Mouse (Mus musculus) urinary bladder, postnatal 25 days (tissue): ENCODE data around the gene Tango2.
A peak's percentile ranks its signal among the peaks of the same experiment; 100 is the strongest.

Experiments
- DNase-seq: peaks from one replicate; pipeline ENCODE4 v3.0.0; 2022; ENCODE audit warnings: low spot score

The Tango2 gene

DNA sequence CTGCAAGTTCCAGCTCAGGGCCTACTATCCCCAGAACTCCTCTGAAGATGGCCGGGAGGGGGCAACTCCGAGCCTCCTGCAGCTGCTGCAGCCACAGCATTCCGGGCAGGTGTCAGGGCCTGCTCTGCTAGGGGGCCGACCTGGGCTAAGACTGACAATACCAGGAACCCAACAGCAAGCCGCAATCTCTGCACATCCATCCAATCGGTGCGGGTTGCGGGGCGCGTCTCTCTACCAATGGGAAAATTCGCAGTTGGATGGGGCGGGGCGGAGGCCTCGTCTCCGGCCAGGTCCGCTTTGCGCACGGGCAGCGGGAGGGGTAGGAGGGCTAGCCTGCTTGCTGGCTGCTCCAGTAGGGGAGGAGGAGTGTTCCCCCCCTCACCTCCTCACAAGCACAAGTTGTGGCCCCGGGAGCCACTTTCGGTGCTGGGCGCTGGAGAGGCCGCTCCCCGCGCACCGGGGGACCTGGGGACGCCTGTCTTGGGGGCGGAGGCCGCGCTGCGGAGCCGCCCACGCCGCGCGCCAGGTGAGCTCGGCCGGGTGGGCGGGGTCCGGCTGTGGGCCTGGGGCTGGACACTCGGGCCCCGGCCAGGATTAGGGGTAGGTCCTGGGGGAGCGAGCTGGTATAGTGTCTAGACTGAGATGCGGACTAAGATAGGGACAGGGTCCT, at the start of gene Tango2, which contains the start of gene Arvcf:
Gene Tango2, minus strand, starts transcription at position 173 of the 670 bp plus-strand sequence.
Gene Arvcf, plus strand, starts transcription at position 252 of the 670 bp plus-strand sequence.
- DNase-seq, result peak; percentile 84

- no peak for DNase-seq
Observed at GRCm38 (mm10) chr16:18396791-18397621, 49.1 kb upstream of the Tango2 start.

DNA sequence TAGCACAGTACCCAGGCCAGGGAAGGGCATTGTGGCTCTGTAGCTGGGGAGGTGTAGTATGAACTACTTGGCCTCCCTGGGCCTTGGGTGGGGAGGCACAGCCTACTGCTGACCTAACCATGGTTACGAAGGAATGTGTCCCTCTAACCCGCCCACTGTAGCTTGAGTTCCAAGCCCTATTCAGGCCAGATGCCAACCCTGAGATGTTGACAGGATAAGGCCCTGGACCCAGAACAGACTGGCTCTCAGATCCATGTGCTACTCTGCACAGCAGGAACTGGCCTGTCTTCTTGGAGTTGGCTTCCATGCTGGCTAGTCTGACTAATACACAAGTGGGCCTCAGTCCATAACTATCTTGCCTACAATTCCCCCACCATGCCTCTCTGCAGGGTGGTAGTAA, 48.3 kb upstream of the Tango2 start:
- peak; percentile 44 for DNase-seq

DNA sequence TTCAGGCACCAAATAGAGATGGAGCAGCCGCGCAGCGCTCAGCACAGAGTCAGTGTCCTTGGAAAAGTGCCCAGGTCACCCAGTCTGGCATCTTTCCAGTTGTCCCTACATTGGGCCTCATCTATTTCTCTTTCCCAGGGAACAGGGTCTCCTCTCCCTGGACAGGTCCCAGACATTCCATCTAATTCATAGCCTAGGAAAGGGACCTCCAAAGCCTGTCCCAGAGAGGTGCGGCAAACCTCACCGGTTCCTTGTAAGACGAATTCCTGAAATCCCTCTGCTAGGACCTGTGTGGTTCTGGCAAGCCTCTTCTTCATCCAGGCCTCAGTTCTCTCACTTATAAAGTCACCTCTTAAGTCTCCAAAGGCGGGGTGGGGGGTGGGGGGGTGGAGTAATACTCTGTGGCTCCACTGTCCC, 47.7 kb upstream of the Tango2 start:
- DNase-seq, result no peak

DNA sequence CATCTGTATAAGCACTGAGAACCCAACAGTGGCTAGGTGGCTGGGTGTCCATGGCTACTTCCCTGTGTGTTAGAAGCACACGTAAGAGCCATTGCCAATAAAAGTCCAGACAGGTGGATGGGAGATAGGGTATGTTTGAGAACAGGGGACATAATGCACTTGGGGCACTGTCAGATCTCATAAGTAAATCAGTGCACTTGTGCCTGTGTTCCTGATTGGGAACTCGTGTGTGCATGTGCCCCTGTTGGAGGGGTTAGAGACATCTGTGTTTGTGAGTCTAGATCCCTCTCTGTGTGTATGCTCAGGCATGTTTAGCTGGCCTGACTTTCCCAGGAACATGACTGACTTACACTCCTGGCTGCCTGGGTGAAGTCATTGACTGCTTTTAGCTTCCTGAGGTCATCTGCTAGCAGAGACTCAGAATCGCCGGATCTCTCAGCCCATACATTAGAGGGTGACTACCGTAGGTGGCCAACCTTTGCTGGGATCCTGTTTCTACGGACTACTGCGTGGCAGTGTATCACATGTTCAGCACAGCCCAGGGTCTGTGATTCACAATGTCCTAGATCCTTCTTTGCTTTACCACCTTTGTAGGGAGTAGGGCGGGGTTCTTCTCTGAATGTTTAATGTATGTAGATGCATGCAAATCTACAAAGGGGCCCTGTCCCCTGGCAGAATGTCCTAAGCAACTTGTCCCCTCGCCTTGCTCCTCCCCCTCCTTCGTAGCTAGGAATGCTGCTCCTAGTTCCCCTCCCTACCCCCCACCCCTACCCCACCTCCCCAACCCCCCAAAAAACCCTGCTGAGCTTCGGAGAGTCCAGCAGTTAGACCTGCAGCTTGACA, 47.1 kb upstream of the Tango2 start:
- DNase-seq, result no peak

DNA sequence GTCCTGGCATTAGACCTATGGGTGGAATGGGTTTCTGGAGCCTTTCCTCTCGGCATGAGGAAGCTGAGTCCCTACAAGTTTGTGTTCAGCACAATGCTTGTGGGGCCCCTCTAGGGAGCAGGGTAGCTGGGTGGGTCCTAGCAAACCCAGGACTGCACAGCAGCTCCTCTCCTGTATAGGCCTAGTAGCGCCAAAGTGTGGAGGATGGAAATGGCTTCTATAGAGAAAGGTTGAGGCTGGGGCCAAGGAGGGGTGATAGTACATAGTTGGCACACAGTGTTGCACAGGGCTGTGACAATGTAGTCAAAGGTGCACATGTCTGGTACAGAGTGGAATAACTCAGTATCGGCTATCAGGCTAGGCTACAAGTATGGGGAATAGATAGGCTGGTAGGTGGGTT, 46.2 kb upstream of the Tango2 start:
- no peak for DNase-seq

GRCm38 (mm10) chr16:18393595-18393994, 45.7 kb upstream of the Tango2 start:
- DNase-seq, result no peak

DNA sequence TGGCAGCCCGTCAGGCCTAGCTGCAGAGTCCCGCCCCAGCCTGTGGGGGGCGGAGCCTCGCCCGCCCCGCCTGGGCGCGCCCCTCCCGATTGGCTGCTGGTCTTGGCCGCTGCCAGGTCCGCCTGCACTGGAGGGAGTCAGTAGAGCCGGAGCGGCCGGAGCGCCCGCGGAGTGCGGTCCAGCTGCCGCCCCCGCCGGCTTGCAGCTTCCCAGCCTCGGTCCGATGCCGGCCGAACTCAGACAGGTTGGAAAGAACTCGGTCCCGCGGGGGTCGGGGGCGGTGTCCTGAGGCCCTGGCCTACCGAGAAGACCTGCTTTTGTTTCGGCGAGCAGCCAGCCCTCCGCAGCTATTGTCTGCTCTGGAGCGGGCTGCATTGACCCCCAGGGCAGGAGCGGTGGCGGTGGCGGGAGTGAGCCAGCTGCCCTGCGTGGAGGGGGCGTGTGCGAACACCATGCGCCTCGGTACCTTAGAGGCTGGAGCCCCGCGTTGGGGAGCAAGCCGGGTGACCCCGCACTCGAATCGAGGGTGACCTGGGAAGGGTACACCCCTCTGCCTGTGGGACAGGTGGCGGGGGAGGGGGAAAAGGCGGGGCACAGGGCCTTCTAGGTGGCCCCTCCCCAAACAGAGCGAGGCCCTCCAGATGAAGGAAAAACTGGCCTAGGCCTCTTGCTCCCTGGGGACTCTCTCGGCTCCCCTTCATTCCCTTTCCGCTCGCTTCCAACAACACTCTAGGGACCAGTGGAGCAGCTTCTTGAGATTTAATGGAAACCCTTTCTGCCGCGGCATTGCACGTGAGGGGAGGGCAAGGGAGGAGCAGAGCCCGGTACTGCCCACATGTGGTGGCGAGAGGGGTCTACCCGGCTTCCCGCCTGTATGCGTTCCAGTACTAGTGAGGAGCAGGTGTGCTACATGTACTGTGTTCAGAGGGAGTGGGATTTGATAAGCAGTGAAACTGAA, 44.8 kb upstream of the Tango2 start:
- peak; percentile 84 for DNase-seq

- no peak for DNase-seq
Observed at GRCm38 (mm10) chr16:18391728-18392127, 43.8 kb upstream of the Tango2 start.

- DNase-seq, result no peak
Observed at GRCm38 (mm10) chr16:18391127-18391526, 43.2 kb upstream of the Tango2 start.

DNA sequence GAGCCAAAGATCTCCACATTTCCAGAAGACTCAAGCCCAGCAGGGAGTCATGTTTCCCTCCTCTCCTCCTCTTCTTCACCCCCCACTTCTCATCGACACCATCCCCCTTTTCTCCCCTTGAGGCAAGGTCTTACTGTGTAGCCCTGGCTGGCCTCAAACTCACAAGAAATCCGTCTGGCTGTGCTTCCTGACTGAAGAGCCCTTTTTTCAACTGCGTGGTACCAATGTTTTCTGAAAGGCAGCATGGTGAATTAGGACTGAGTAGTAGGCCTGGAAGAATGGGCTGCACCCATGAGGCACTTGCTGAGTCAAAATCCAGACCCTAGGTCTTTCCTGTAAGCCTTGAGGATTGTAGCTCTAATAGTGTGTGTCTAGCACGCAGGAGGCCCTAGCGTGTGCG, 42.5 kb upstream of the Tango2 start:
- DNase-seq, result no peak

DNA sequence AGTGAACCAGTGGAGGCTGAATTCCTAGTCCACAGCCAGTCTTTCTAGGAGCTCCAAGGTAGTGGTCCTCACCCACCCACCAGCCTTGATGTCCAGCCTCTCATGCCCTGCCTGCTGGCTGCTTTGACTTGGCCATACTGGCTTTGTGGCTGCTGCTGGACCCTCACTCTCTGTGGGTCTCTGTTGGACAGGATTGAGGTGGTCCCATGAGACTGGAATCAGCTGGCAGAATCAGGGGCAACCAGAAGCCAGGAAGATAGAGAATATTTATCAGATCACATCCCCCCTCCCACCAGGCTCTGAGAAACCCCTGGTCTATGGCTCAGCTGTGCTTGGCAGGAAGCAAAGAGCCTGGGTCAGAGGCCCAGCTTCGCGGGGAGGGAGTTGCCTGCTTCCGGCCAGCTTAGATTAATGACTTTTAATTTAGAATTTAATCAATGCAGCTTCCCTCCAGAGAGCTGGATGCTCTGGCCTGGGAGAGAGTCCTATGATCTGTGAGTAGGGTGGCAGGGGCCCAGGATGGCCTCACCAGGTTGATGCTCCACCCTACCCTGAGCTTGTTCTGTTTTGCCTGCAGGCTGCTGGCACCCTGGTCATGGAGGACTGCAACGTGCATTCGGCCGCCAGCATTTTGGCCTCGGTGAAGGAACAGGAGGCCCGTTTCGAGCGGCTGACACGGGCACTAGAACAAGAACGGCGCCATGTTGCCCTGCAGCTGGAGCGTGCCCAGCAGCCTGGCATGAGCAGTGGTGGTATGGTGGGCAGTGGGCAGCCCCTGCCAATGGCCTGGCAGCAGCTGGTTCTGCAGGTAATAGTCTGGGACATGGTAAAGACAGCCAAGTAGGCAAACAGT, 40.9 kb upstream of the Tango2 start:
- DNase-seq, result no peak

GRCm38 (mm10) chr16:18387704-18388582, 40.0 kb upstream of the Tango2 start:
- DNase-seq, result no peak

GRCm38 (mm10) chr16:18386972-18387371, 39.1 kb upstream of the Tango2 start:
- DNase-seq, result no peak

- no peak for DNase-seq
Observed at GRCm38 (mm10) chr16:18386451-18386850, 38.5 kb upstream of the Tango2 start.

GRCm38 (mm10) chr16:18385411-18385810, 37.5 kb upstream of the Tango2 start:
- DNase-seq, result no peak

GRCm38 (mm10) chr16:18384659-18385058, 36.8 kb upstream of the Tango2 start:
- DNase-seq, result no peak

DNA sequence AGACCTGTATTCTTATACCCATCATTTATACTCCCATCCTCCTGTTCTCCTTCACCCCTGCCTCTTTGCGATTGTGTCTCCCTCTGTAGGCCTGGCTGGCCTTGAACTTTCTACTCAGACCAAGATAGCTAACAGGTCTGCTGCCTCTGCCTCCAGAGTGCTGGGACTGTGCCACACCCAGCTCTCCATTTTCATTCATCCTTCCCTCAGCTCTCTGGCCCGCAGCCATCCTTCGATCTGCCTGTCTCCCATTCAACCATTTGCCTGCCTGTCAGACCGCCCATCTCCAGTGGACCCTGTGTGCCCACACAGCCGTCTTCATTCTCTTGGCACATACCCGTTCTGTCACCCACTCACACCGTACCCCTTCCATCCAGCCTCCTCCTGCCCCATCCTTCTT, 36.3 kb upstream of the Tango2 start:
- DNase-seq, result no peak

DNA sequence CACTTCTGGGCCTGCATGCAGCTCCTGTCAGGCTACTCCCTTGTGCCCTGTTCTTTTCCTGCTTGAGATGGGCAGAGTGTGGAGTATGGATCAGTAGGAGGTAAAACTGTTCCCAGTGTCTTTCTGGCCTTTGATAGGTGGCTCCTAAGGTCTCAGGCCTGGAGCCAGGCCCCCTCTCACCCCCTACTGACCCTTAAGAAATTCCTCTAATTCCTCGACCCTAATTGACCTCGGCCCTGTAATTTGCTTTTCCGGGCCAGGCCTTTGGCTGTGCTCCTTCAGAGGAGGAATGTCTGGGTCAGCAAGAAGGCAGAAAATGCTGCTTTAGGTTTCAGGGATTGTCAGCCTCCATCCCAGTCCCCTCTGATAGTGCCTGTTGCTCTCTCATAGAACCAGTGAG, 35.9 kb upstream of the Tango2 start:
- DNase-seq, result no peak
